Mouse (Mus musculus): ENCODE results near the gene Cul7.

The Cul7 gene

GRCm38 (mm10) chr17:46644916-46645475 is 5.1 kb upstream of the Cul7 start:
- ChIA-PET POLR2A (interaction anchor here in 3 of 4 experiments (0.6 to 3.2 kb wide), 29 partner anchors 8 to 1060 kb away, joined by 3 to 21 read pairs (median 4); partner anchors contain the start of genes Klhdc3 (in 2 of the 3), Ppp2r5d (in 2 of the 3), Ptk7 (in 2 of the 3) and 2310039H08Rik (in 1 of the 3)), CTCF (interaction anchor here in 3 of 4 experiments (0.6 to 2.2 kb wide), 9 partner anchors 8 to 119 kb away, joined by 3 to 14 read pairs (median 4); partner anchors contain the start of genes Klhdc3 (in 1 of the 3), Ppp2r5d (in 1 of the 3) and Ptk7 (in 1 of the 3))

- CTCF ChIA-PET, result interaction anchor here in 2 of 4 experiments (0.6 to 1.4 kb wide), 7 partner anchors 9 to 93 kb away, joined by 3 to 6 read pairs (median 4); partner anchors contain the start of genes Klhdc3 (in 1 of the 2), Ppp2r5d (in 1 of the 2) and Ptk7 (in 1 of the 2)
- POLR2A ChIA-PET, result interaction anchor here in 3 of 4 experiments (0.6 to 3.2 kb wide), 23 partner anchors 9 to 258 kb away, joined by 3 to 21 read pairs (median 4); partner anchors contain the start of genes Ppp2r5d (in 2 of the 3), Ptk7 (in 2 of the 3), 2310039H08Rik (in 1 of the 3) and Cul9 (in 1 of the 3)
Observed at GRCm38 (mm10) chr17:46645561-46646321, 4.4 kb upstream of the Cul7 start, which contains the start of the genes Klc4 and Mrpl2. Gene Klc4, minus strand, starts transcription at chr17:46646022. Gene Mrpl2, plus strand, starts transcription at chr17:46646229.

- CTCF ChIA-PET, result no interaction called here
- POLR2A ChIA-PET, result no interaction called here
Observed at GRCm38 (mm10) chr17:46646322-46646662, 3.8 kb upstream of the Cul7 start.

DNA sequence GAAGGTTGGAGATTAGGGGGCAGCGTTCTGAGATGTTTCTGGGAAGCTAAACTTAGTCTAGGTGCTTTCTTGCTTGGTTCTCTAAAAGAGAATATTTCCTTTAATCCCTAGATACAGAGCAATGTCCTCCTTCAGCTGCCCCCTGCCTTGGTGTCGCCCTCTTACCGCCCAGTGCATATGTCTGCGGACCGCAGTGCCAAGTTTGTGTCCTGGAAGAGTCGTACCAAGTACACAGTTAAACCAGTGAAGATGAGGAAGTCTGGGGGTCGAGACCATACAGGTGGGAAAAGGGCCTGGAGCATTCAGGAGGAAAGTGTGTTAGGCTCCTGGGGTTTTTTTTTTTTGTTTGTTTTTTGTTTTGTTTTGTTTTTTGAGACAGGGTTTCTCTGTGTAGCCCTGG is 2.9 kb upstream of the Cul7 start:
- POLR2A ChIA-PET, result interaction anchor here in 3 of 4 experiments (0.5 to 2.1 kb wide), 7 partner anchors 9 to 211 kb away, joined by 3 to 8 read pairs (median 3); partner anchors contain the start of genes Bicral (in 1 of the 3) and Klhdc3 (in 1 of the 3)
- CTCF ChIA-PET, result interaction anchor here in 1 of 4 experiments (0.6 kb wide), 1 partner anchor 51 kb away, joined by 7 read pairs; no protein-coding TSS in a partner anchor

DNA sequence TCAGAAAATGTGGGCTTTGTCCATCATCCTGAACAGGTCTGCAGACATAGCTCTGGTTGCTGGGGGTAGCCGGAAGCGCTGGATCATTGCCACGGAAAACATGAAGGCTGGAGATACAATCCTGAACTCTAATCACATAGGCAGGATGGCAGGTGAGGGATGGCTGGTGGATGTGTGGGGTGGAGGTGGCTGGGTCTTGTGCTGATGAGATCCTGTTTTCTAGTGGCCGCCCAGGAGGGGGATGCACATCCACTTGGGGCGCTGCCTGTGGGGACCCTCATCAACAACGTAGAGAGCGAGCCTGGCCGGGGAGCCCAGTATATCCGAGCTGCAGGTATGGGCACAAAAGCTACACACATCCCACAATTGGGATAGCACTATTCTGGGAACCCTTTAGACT is 1.7 kb upstream of the Cul7 start:
- ChIA-PET CTCF (interaction anchor here in 2 of 4 experiments (0.6 kb wide), 2 partner anchors 30 to 92 kb away, joined by 3 to 6 read pairs; partner anchors contain the start of gene Mea1 (in 1 of the 2)), POLR2A (interaction anchor here in 2 of 4 experiments (1.0 to 2.1 kb wide), 4 partner anchors 11 to 31 kb away, joined by 3 to 8 read pairs (median 4); no protein-coding TSS in a partner anchor)

- ChIA-PET POLR2A (interaction anchor here in 3 of 4 experiments (0.6 to 3.2 kb wide), 16 partner anchors 8 to 466 kb away, joined by 3 to 17 read pairs (median 5); partner anchors contain the start of genes Rrp36 (in 2 of the 3), Ppp2r5d (in 1 of the 3) and Ptk7 (in 1 of the 3)), CTCF (no interaction called here)
Observed at GRCm38 (mm10) chr17:46649811-46650210, 326 bp upstream of the Cul7 start.

GRCm38 (mm10) chr17:46651292-46651691 is 1.2 kb downstream of the Cul7 start:
- ChIA-PET CTCF (interaction anchor here (0.6 to 1.8 kb wide), 5 partner anchors 8 to 677 kb away, joined by 3 to 17 read pairs (median 3); no protein-coding TSS in a partner anchor), POLR2A (interaction anchor here in 3 of 4 experiments (0.6 to 3.2 kb wide), 25 partner anchors 9 to 683 kb away, joined by 3 to 17 read pairs (median 4); partner anchors contain the start of genes Ppp2r5d (in 2 of the 3), Rrp36 (in 2 of the 3), Klhdc3 (in 1 of the 3) and Mea1 (in 1 of the 3))

GRCm38 (mm10) chr17:46651755-46652547 is 1.8 kb downstream of the Cul7 start:
- POLR2A ChIA-PET, result interaction anchor here in 3 of 4 experiments (0.6 to 3.2 kb wide), 26 partner anchors 10 to 684 kb away, joined by 3 to 17 read pairs (median 4); partner anchors contain the start of genes Ppp2r5d (in 2 of the 3), Rrp36 (in 2 of the 3), Klhdc3 (in 1 of the 3) and Mea1 (in 1 of the 3)
- CTCF ChIA-PET, result interaction anchor here in 2 of 4 experiments (0.6 to 1.8 kb wide), 4 partner anchors 8 to 676 kb away, joined by 3 to 17 read pairs (median 4); no protein-coding TSS in a partner anchor

- ChIA-PET CTCF (interaction anchor here in 3 of 4 experiments (0.6 to 1.3 kb wide), 5 partner anchors 19 to 763 kb away, joined by 3 to 13 read pairs (median 3); partner anchors contain the start of gene Tjap1 (in 1 of the 3)), POLR2A (interaction anchor here in 3 of 4 experiments (0.6 to 2.4 kb wide), 9 partner anchors 9 to 118 kb away, joined by 3 to 13 read pairs (median 6); partner anchors contain the start of gene Mea1 (in 1 of the 3))
Observed at GRCm38 (mm10) chr17:46656054-46656453, 5.9 kb downstream of the Cul7 start.

DNA sequence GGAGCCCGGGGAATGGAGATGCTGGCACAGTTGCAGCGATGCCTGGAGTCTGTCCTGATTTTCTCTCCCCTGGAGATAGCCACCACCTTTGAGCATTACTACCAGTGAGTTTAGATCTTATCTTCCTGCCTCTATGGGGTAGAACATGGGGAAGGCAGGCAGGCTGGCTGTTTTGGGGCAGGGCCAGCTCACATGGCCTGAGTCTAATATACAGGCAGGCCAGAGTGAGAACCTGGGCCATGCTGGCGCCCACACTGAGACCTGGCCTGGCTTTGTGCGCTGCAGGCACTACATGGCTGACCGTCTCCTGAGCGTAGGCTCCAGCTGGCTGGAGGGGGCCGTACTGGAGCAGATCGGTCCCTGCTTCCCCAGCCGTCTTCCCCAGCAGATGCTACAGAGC is 11.2 kb downstream of the Cul7 start:
- POLR2A ChIA-PET, result interaction anchor here in 2 of 4 experiments (0.6 to 2.5 kb wide), 5 partner anchors 8 to 197 kb away, joined by 3 to 16 read pairs (median 6); partner anchors contain the start of genes Bicral (in 1 of the 2), Cul7 (in 1 of the 2) and Mea1 (in 1 of the 2)
- CTCF ChIA-PET, result no interaction called here

GRCm38 (mm10) chr17:46661981-46662380 is 11.8 kb downstream of the Cul7 start:
- POLR2A ChIA-PET, result interaction anchor here in 3 of 4 experiments (0.6 to 2.4 kb wide), 4 partner anchors 9 to 120 kb away, joined by 3 to 12 read pairs (median 4); partner anchors contain the start of genes Cul7 (in 1 of the 3), Ppp2r5d (in 1 of the 3) and Rpl7l1 (in 1 of the 3)
- CTCF ChIA-PET, result interaction anchor here in 1 of 4 experiments (0.7 kb wide), 1 partner anchor 205 kb away, joined by 3 read pairs; no protein-coding TSS in a partner anchor

GRCm38 (mm10) chr17:46662730-46663129 is 12.6 kb downstream of the Cul7 start:
- POLR2A ChIA-PET, result interaction anchor here in 2 of 4 experiments (0.6 to 2.4 kb wide), 7 partner anchors 10 to 178 kb away, joined by 3 to 12 read pairs (median 3); partner anchors contain the start of genes Cul7 (in 1 of the 2) and Ppp2r5d (in 1 of the 2)
- CTCF ChIA-PET, result interaction anchor here in 2 of 4 experiments (0.6 kb wide), 3 partner anchors 34 to 291 kb away, joined by 3 to 10 read pairs (median 6); partner anchors contain the start of gene Ptk7 (in 1 of the 2)

DNA sequence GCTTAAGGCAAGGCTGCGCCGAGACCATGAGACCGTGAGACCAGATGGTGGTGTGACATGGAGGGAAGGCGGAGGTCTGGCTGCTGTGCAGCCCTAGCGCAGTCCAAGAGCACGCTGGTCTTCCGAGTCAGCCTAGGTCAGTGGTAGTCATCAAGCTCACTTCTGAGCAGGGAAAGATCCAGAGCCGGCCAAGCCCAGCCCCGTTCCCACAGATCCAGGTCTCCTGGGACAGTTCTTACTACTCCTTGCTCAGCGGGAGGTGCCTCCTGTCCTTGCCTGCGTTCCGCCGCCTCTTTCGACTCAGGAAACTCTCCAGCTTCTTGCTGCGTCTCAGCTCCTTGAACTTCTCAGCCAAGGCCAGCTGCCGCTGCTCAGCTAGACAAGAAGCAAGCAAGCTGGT is 17.6 kb downstream of the Cul7 start:
- CTCF ChIA-PET, result interaction anchor here (0.5 to 1.6 kb wide), 7 partner anchors 20 to 1765 kb away, joined by 3 to 5 read pairs (median 3); partner anchors contain the start of gene Apobec2 (in 1 of the 4)
- POLR2A ChIA-PET, result interaction anchor here in 3 of 4 experiments (0.9 to 10.4 kb wide), 21 partner anchors 8 to 147 kb away, joined by 3 to 84 read pairs (median 4); partner anchors contain the start of genes Klhdc3 (in 2 of the 3), Mea1 (in 2 of the 3), Cul7 (in 1 of the 3) and Ppp2r5d (in 1 of the 3)

GRCm38 (mm10) chr17:46669911-46670310 is 19.8 kb downstream of the Cul7 start:
- ChIA-PET POLR2A (interaction anchor here in 3 of 4 experiments (0.6 to 10.4 kb wide), 8 partner anchors 9 to 117 kb away, joined by 3 to 84 read pairs (median 9); partner anchors contain the start of genes Klhdc3 (in 2 of the 3), Mea1 (in 2 of the 3) and 2310039H08Rik (in 1 of the 3)), CTCF (interaction anchor here in 3 of 4 experiments (0.6 to 1.9 kb wide), 5 partner anchors 13 to 298 kb away, joined by 3 to 6 read pairs (median 3); no protein-coding TSS in a partner anchor)

GRCm38 (mm10) chr17:46673850-46674529 is 23.9 kb downstream of the Cul7 start, which contains the start of gene Rrp36:
Gene Rrp36, minus strand, starts transcription at chr17:46674352.
- ChIA-PET POLR2A (interaction anchor here in 3 of 4 experiments (0.6 to 10.4 kb wide), 43 partner anchors 8 to 846 kb away, joined by 3 to 84 read pairs (median 4); partner anchors contain the start of genes Cnpy3 (in 2 of the 3), Cul7 (in 2 of the 3), Ppp2r5d (in 2 of the 3) and Klc4 (in 1 of the 3)), CTCF (interaction anchor here in 3 of 4 experiments (0.5 to 1.5 kb wide), 9 partner anchors 9 to 234 kb away, joined by 3 to 5 read pairs (median 3); partner anchors contain the start of gene Ppp2r5d (in 1 of the 3))

All from embryonic stem cell, embryonic (primary cell).